3 mouse cellular contexts compared by ENCODE assay signal in the genomic region with DNA sequence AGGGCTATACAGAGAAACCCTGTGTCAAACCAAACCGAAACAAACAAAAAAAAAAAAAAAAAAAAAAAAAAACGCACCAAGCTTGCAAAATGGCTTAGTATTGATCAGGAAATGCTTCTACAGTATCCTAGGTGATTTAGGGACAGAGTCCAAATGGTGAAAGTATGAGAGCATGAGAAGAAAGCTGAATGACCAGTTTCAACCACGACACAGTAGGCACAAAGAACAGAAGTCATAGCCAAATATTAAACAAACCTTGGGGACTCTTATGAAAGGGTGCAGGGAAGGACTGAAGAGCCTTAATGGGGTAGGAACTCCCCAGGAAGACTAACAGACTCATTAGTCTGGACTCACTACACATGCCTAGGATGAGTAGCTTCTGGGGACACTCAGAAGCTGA. TPM values are rescaled to one million over a fixed set of nuclear protein-coding genes. Genes with fewer than 3 reads are reported as not detected.
DNase-seq lines count a peak whose midpoint lies in the region; ATAC-seq and TF ChIP-seq lines count a peak whose summit lies in the region.
"Not testable (repeated sequence)": the region's sequence is repeated elsewhere in the genome, so short reads cannot be mapped to it uniquely, and the experiment has no call there.

No protein-coding gene starts in this region.

- TF ChIP-seq EP300 in liver, postnatal 0 days (IDR thresholded peaks at IDR 0.05; ENCODE audit: low read depth) = not testable (repeated sequence)

- not testable (repeated sequence) for H3K36me3 ChIP-seq in liver, adult 2 months (ENCODE audit: control insufficient read depth, insufficient read depth, low read length); liver, embryonic 16.5 days (ENCODE audit: control insufficient read depth, insufficient read depth); liver, postnatal 0 days (replicated peaks; ENCODE audit: insufficient read depth, low read length)

- peak; percentile 39; the same call in 1 of the 2 replicates for ATAC-seq in liver, embryonic 16.5 days (ENCODE audit: low read depth)
- peak; percentile 56 for ATAC-seq in liver, postnatal 0 days

- TF ChIP-seq CTCF in liver, adult 2 months (IDR thresholded peaks at IDR 0.05; ENCODE audit: low read depth, low read length); liver, postnatal 0 days (IDR thresholded peaks at IDR 0.05; ENCODE audit: low read depth): not testable (repeated sequence)

- H3K27ac ChIP-seq in liver, adult 2 months (replicated peaks; ENCODE audit: insufficient read depth, low read depth, low read length) = peak overlapping the region; percentile 21; the same call in 1 of the 2 replicates
- not testable (repeated sequence) for H3K27ac ChIP-seq in liver, embryonic 16.5 days (ENCODE audit: low read length); liver, postnatal 0 days (ENCODE audit: low read depth)

- not testable (repeated sequence) for H3K9ac ChIP-seq in liver, adult 2 months (ENCODE audit: low read depth, low read length); liver, embryonic 16.5 days (ENCODE audit: low read depth, low read length); liver, postnatal 0 days (replicated peaks)

- not testable (repeated sequence) for TF ChIP-seq POLR2A in liver, adult 2 months (IDR thresholded peaks at IDR 0.05; ENCODE audit: extremely low read depth, insufficient read depth, low read length)

- H3K4me3 ChIP-seq in liver, adult 2 months (ENCODE audit: insufficient read depth, low read depth, low read length); liver, embryonic 16.5 days (ENCODE audit: low read depth, low read length); liver, postnatal 0 days (ENCODE audit: low read depth, low read length): not testable (repeated sequence)

- not testable (repeated sequence) for H3K79me2 ChIP-seq in liver, adult 2 months (ENCODE audit: control insufficient read depth, insufficient read depth, low read length)

- DNase-seq in liver, adult 2 months (ENCODE audit: extremely low read depth, low read depth, low spot score) = peak; percentile 90
- DNase-seq in liver, postnatal 0 days = not testable (repeated sequence)

- not testable (repeated sequence) for H3K4me2 ChIP-seq in liver, embryonic 16.5 days (ENCODE audit: low read depth, low read length); liver, postnatal 0 days (ENCODE audit: low read depth, low read length)

- not testable (repeated sequence) for H3K4me1 ChIP-seq in liver, adult 2 months (ENCODE audit: control insufficient read depth, insufficient read depth, low read length); liver, embryonic 16.5 days (ENCODE audit: control insufficient read depth, low read depth, low read length); liver, postnatal 0 days (ENCODE audit: insufficient read depth)

- H3K9me3 ChIP-seq in liver, embryonic 16.5 days (replicated peaks; ENCODE audit: control insufficient read depth, low read length); liver, postnatal 0 days (ENCODE audit: low read length): not testable (repeated sequence)

- WGBS in liver, adult 2 months = 25% methylated on average over 3 of the region's 3 CpGs
- WGBS in liver, embryonic 16.5 days (ENCODE audit: insufficient replicate concordance) = 54% methylated on average over 3 of the region's 3 CpGs
- 42% methylated on average over 3 of the region's 3 CpGs for WGBS in liver, postnatal 0 days (ENCODE audit: insufficient replicate concordance)

- not testable (repeated sequence) for H3K27me3 ChIP-seq in liver, adult 2 months (ENCODE audit: control insufficient read depth, insufficient read depth, low read length); liver, embryonic 16.5 days (ENCODE audit: control insufficient read depth, insufficient read depth, low read depth, low read length); liver, postnatal 0 days (ENCODE audit: insufficient read depth, low read length)

RNA-seq across cellular contexts. Expression of a gene that starts 9.5 kb away (rescaled TPM):
- 11.8 and 19.3 TPM in 2 replicates for total RNA-seq in liver, adult 2 months (2014; rRNA removed)
- polyA plus RNA-seq in liver, adult 2 months (2012; rRNA removed) = 2.2 and 2.8 TPM in 2 replicates
- polyA plus RNA-seq in liver, embryonic 16.5 days (2015; fragmentation: Nextera tagmentation; extraction: Ambion mirVana) = 8.2 and 8.9 TPM in 2 replicates
- 7.7 and 8.0 TPM in 2 replicates for polyA plus RNA-seq in liver, postnatal 0 days (2015; fragmentation: Nextera tagmentation; extraction: Ambion mirVana)
